Mouse (Mus musculus): ENCODE results near the gene Ldlr.

- TF ChIP-seq CTCF (IDR thresholded peaks at IDR 0.05; ENCODE audit: borderline replicate concordance, extremely low read depth, insufficient read depth, insufficient read length): no peak
- TF ChIP-seq POLR2A (IDR thresholded peaks at IDR 0.05; ENCODE audit: borderline replicate concordance, extremely low read depth, insufficient read depth, insufficient read length, poor library complexity, severe bottlenecking): no peak
These were observed 39.4 kb upstream of the Ldlr start for GRCm38 (mm10) chr9:21683897-21684296.
